Comparison of ENCODE assay signal across 9 mouse cellular contexts in the genomic region with DNA sequence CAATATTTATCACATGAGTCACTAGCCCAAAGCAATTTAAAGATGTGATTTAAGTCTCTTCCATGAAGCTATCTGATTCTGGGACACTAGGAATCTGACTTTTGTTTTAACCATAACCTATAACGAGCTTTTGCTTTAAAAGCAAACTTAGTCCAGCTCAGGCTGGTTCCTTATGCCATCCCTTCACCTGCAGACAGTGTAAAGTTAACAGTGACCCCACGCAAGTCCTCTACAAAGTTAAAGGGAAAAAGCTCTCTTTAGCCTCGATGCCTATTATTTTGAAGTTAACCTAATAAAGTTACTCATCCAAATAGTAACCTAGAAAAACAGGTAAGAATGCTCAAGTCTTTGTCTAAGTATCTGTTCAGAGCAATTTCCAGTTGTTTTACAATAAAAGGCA.
"Had no signal": no experiment of that assay in that cellular context is flagged by ENCODE, and none has a peak within 500 bp of the region (broad histone marks: within the 10 kb centered on the region; RNA-seq: fewer than 3 reads in every experiment).

No protein-coding gene starts in this region.

- H3K4me3 ChIP-seq: kidney, embryonic 15.5 days; limb, embryonic 15.5 days; liver, embryonic 13.5 days; midbrain, embryonic 10.5 days; neural tube, embryonic 13.5 days had no signal

- H3K36me3 ChIP-seq: kidney, embryonic 15.5 days; midbrain, embryonic 10.5 days; neural tube, embryonic 13.5 days had no signal

- H3K27ac ChIP-seq: kidney, embryonic 15.5 days; limb, embryonic 15.5 days; liver, embryonic 13.5 days; midbrain, embryonic 10.5 days; neural tube, embryonic 13.5 days had no signal

- H3K4me1 ChIP-seq: kidney, embryonic 15.5 days; limb, embryonic 15.5 days; midbrain, embryonic 10.5 days; neural tube, embryonic 13.5 days had no signal

- DNase-seq: kidney, adult 18-20 months; kidney, postnatal 25 days; liver, embryonic 13.5 days; midbrain, embryonic 14.5 days; right cerebral cortex, postnatal 14 days had no signal
